Mouse (Mus musculus): Measurements from ENCODE around the gene Ankrd49. TPM values are rescaled to one million over a fixed set of nuclear protein-coding genes. Genes with fewer than 3 reads are reported as not detected.

The Ankrd49 gene
- total and polyA plus RNA-seq, 3 experiments: 108 to 139 (median 108) TPM

DNA sequence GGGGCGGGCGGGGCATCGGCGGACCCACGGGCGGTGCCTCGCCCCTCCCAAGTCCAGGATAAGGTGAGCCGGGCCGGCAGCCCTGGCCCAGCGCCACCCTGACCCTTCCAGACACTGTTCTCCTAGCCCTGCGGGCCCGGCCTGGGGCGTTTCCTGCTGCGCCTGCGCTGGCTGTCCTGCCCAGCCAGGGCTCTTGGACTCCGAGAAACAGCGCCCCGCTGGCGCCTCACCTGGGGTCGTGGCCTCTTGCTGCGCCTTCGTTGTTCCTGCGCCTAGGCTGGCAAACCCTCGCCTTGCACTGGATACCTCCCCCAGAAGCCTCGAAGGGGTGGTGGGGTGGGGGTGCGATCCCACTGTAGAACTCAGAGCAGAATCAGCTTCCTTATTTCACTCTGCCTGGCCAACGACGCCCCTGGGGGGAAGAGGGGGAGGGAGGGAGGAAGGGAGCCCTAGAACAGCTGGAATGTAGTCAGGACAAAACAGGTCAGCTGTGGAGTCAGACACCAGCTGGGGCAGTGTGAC, 32.6 kb downstream of the Ankrd49 start, which contains the start of gene Fut4 (continued):
- TF ChIP-seq POLR2AphosphoS5 (IDR thresholded peaks at IDR 0.05; ENCODE audit: borderline replicate concordance, low read depth, low read length): no peak
- no peak for TF ChIP-seq USF1 (IDR thresholded peaks at IDR 0.05; ENCODE audit: low read depth, low read length)
- TF ChIP-seq SMC3 (IDR thresholded peaks at IDR 0.05; ENCODE audit: low read depth, low read length): no peak

DNA sequence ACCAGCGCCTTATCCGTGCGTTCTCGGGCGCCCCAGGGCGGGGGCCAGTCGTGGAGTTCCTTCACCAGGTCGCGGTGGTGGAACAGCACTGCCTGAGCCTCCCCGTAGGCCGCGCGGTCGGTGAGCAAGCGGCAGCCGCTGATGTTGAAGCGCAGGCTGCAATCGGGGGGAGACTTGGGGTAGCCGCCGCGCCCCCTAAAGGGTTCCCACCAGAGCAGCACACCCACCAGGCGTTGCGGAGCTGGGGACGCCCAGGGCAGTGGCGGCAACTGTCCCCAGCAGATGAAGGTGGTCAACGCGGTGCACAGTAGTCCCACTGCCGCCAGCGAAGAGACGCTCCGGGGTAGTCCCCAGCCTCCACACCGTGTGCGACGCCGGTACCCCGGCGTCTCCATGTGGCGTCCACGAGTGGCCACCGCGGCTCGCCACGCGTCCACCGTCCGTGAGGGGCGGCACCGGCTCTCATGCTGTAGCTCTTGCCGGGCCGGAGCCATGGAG, 33.1 kb downstream of the Ankrd49 start:
- Histone ChIP-seq H3K27ac (ENCODE audit: control insufficient read depth, low read depth, low read length) (no peak overlapping the region), H3K9me3 (replicated peaks; ENCODE audit: insufficient read depth, low read length) (no peaks in the 10 kb centered on the region), H3K79me2 (ENCODE audit: control insufficient read depth, insufficient read depth, low read length, poor library complexity) (no peaks in the 10 kb centered on the region; the same call in 1 of the 2 replicates), H3K9ac (ENCODE audit: control insufficient read depth, low read depth, low read length, poor library complexity, severe bottlenecking) (peak overlapping the region; percentile 70), H3K4me3 (ENCODE audit: control insufficient read depth in 1 of 2, insufficient read depth in 1 of 2, low read depth in 2 of 2, low read length in 2 of 2) (peak overlapping the region; percentile 59 to 80), H3K36me3 (ENCODE audit: control insufficient read depth in 1 of 2, insufficient read depth in 2 of 2, low read length in 2 of 2) (no peaks in the 10 kb centered on the region), H3K4me1 (ENCODE audit: control insufficient read depth in 1 of 2, insufficient read depth in 2 of 2, low read length in 2 of 2) (peaks cover 0 to 7% of the 10 kb centered on the region in 2 experiments; a peak in 2 of 4 replicates), H3K27me3 (ENCODE audit: control insufficient read depth in 1 of 2, insufficient read depth in 2 of 2, low read length in 2 of 2) (peaks cover 0 to 3% of the 10 kb centered on the region in 2 experiments; a peak in 3 of 4 replicates)
- TF ChIP-seq MAZ (IDR thresholded peaks at IDR 0.05; ENCODE audit: low read depth, low read length): peak; percentile 22; the same call in 1 of the 2 replicates
- TF ChIP-seq MYC (IDR thresholded peaks at IDR 0.05; ENCODE audit: low read depth, low read length): 0 out of 2 replicates have a peak, but pooled peaks have one; percentile 39
- no peak for TF ChIP-seq USF2 (IDR thresholded peaks at IDR 0.05; ENCODE audit: borderline replicate concordance in 1 of 2, insufficient read depth in 1 of 2, low read depth in 1 of 2, low read length in 2 of 2)
- TF ChIP-seq MAX (IDR thresholded peaks at IDR 0.05; ENCODE audit: low read length): 0 out of 2 replicates have a peak, but pooled peaks have one; percentile 24
- no peak for TF ChIP-seq TBP (IDR thresholded peaks at IDR 0.05; ENCODE audit: low read depth, low read length)
- peak in 1 of 2 experiments; percentile 40; a peak in 1 of 4 replicates for TF ChIP-seq POLR2A (IDR thresholded peaks at IDR 0.05; ENCODE audit: control insufficient read depth in 1 of 2, insufficient read depth in 1 of 2, low read depth in 1 of 2, low read length in 2 of 2, poor library complexity in 1 of 2)
- TF ChIP-seq TAL1 (IDR thresholded peaks at IDR 0.05; ENCODE audit: low read length): peak; percentile 3; the same call in 1 of the 2 replicates
- no peak for TF ChIP-seq CHD2 (IDR thresholded peaks at IDR 0.05; ENCODE audit: low read length)
- 0 out of 2 replicates have a peak, but pooled peaks have one; percentile 5 for TF ChIP-seq NELFE (IDR thresholded peaks at IDR 0.05; ENCODE audit: low read depth, low read length)
- TF ChIP-seq MXI1 (IDR thresholded peaks at IDR 0.05; ENCODE audit: low read depth, low read length): peak; percentile 43; the same call in 1 of the 2 replicates
- no peak for TF ChIP-seq MAFK (IDR thresholded peaks at IDR 0.05; ENCODE audit: borderline replicate concordance, low read depth, low read length)
- TF ChIP-seq UBTF (IDR thresholded peaks at IDR 0.05; ENCODE audit: borderline replicate concordance, insufficient read depth, low read depth, low read length): 0 out of 2 replicates have a peak, but pooled peaks have one; percentile 14
- DNase-seq (ENCODE audit: low read depth, low spot score): peak; percentile 72

DNA sequence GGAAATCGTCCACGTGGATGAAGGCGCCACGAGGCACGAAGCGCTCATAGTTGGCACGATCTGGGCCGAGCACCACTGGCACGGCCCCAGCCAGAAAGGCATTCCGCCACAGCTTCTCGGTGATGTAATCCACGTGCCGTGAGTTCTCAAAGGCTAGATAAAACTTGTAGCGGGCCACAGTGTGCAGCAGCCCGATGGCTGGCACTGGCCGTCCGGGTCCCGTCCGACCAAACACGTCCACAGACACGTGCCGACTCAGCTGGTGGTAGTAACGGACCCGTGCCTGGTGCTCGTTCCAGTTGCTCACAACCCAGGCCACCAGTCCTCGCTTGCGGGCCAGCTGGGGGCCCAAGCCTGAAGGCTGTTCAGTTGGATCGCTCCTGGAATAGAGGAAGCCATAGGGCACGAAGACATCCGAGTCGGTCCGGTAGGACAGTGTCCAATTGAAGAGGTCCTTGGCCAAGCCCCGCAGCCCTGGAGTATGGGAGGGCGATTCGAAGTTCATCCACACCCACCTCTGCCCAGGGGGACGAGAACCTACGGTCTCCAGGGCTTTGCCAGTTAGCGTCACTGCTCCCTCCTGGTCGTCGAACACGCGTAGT, 33.7 kb downstream of the Ankrd49 start:
- TF ChIP-seq SIN3A (IDR thresholded peaks at IDR 0.05; ENCODE audit: low read length) (no peak), MAZ (IDR thresholded peaks at IDR 0.05; ENCODE audit: low read depth, low read length) (no peak), GABPA (IDR thresholded peaks at IDR 0.05; ENCODE audit: low read depth, low read length) (no peak), NRF1 (IDR thresholded peaks at IDR 0.05; ENCODE audit: insufficient read depth, low read depth, low read length, poor library complexity, severe bottlenecking) (no peak), UBTF (IDR thresholded peaks at IDR 0.05; ENCODE audit: borderline replicate concordance, insufficient read depth, low read depth, low read length) (no peak), KAT2A (conservative IDR thresholded peaks at IDR 0.05; ENCODE audit: low read depth, low read length) (no peak), ELF1 (IDR thresholded peaks at IDR 0.05; ENCODE audit: low read depth, low read length) (no peak), MAX (IDR thresholded peaks at IDR 0.05; ENCODE audit: low read length) (no peak), POLR2A (IDR thresholded peaks at IDR 0.05; ENCODE audit: control insufficient read depth in 1 of 2, insufficient read depth in 1 of 2, low read depth in 1 of 2, low read length in 2 of 2, poor library complexity in 1 of 2) (no peak), MXI1 (IDR thresholded peaks at IDR 0.05; ENCODE audit: low read depth, low read length) (no peak), HCFC1 (IDR thresholded peaks at IDR 0.05; ENCODE audit: low read depth, low read length) (no peak), MYC (IDR thresholded peaks at IDR 0.05; ENCODE audit: low read depth, low read length) (no peak), USF2 (IDR thresholded peaks at IDR 0.05; ENCODE audit: borderline replicate concordance in 1 of 2, insufficient read depth in 1 of 2, low read depth in 1 of 2, low read length in 2 of 2) (no peak), GATA1 (IDR thresholded peaks at IDR 0.05; ENCODE audit: low read depth, low read length) (no peak), TAL1 (IDR thresholded peaks at IDR 0.05; ENCODE audit: low read length) (no peak), MAFK (IDR thresholded peaks at IDR 0.05; ENCODE audit: borderline replicate concordance, low read depth, low read length) (no peak)
- peaks cover 0 to 7% of the 10 kb centered on the region in 2 experiments; a peak in 2 of 4 replicates for H3K4me1 ChIP-seq (ENCODE audit: control insufficient read depth in 1 of 2, insufficient read depth in 2 of 2, low read length in 2 of 2)
- no peaks in the 10 kb centered on the region for H3K36me3 ChIP-seq (ENCODE audit: control insufficient read depth in 1 of 2, insufficient read depth in 2 of 2, low read length in 2 of 2)
- no peaks in the 10 kb centered on the region for H3K9me3 ChIP-seq (replicated peaks; ENCODE audit: insufficient read depth, low read length)
- H3K79me2 ChIP-seq (ENCODE audit: control insufficient read depth, insufficient read depth, low read length, poor library complexity): no peaks in the 10 kb centered on the region; the same call in 1 of the 2 replicates
- peaks cover 0 to 3% of the 10 kb centered on the region in 2 experiments; a peak in 3 of 4 replicates for H3K27me3 ChIP-seq (ENCODE audit: control insufficient read depth in 1 of 2, insufficient read depth in 2 of 2, low read length in 2 of 2)
- no peak for DNase-seq (ENCODE audit: low read depth, low spot score)
- H3K9ac ChIP-seq (ENCODE audit: control insufficient read depth, low read depth, low read length, poor library complexity, severe bottlenecking): peak overlapping the region; percentile 70
- H3K4me3 ChIP-seq (ENCODE audit: control insufficient read depth in 1 of 2, insufficient read depth in 1 of 2, low read depth in 2 of 2, low read length in 2 of 2): peak overlapping the region; percentile 59 to 80
- no peak overlapping the region for H3K27ac ChIP-seq (ENCODE audit: control insufficient read depth, low read depth, low read length)

Measured in MEL (cell line).